Mouse (Mus musculus) heart, embryonic 13.5 days (tissue): ENCODE data around the gene Tspan15. TPM values are rescaled to one million over a fixed set of nuclear protein-coding genes. Genes with fewer than 3 reads are reported as not detected.

Source experiments
- ATAC-seq: fragments of 200-750 bp; cut with Nextera tagmentation; 2 replicates; pipeline ENCODE4 v1.8.0; 2017; ENCODE audit warnings: moderate TSS enrichment; ENCODE audit not compliant: insufficient number of reproducible peaks, low FRiP score, low TSS enrichment; ENCODE audit errors: extremely low read depth
- H3K27ac ChIP-seq: fragments of 300-500 bp; sonication (generic); replicated peaks from 2 replicates; pipeline ENCODE4 v1.5.1; 2015; ENCODE audit warnings: moderate library complexity, mild to moderate bottlenecking, inconsistent platforms
- H3K27me3 ChIP-seq: fragments of 300-500 bp; sonication (generic); replicated peaks from 2 replicates; pipeline ENCODE4 v1.6.1; 2015; ENCODE audit warnings: mild to moderate bottlenecking, inconsistent platforms
- H3K36me3 ChIP-seq: fragments of 300-500 bp; sonication (generic); 2 replicates; pipeline ENCODE4 v1.6.1; 2015; ENCODE audit warnings: mild to moderate bottlenecking, inconsistent platforms
- H3K4me1 ChIP-seq: fragments of 300-500 bp; sonication (generic); 2 replicates; pipeline ENCODE4 v1.6.1; 2015; ENCODE audit warnings: inconsistent platforms
- H3K4me2 ChIP-seq: fragments of 300-500 bp; sonication (generic); 2 replicates; pipeline ENCODE4 v1.6.1; 2015; ENCODE audit warnings: inconsistent platforms, mild to moderate bottlenecking, moderate library complexity
- H3K4me3 ChIP-seq: fragments of 300-500 bp; sonication (generic); 2 replicates; pipeline ENCODE4 v1.5.1; 2015; ENCODE audit warnings: moderate library complexity, mild to moderate bottlenecking, inconsistent platforms
- H3K9ac ChIP-seq: fragments of 300-500 bp; sonication (generic); 2 replicates; pipeline ENCODE4 v1.6.1; 2015; ENCODE audit warnings: inconsistent platforms, mild to moderate bottlenecking, moderate library complexity
- H3K9me3 ChIP-seq: fragments of 300-500 bp; sonication (generic); 2 replicates; pipeline ENCODE4 v1.6.1; 2016; ENCODE audit warnings: inconsistent platforms
- WGBS: fragments of 180-500 bp; shearing (Covaris S2); methylation state at CpG from one replicate; pipeline ENCODE4 v1.1.7; 2015; ENCODE audit warnings: mixed read lengths; 5-methylcytosine and 5-hydroxymethylcytosine counted together
- polyA plus RNA-seq: library from polyadenylated mRNA; unstranded; fragments of >200 nt; fragmentation: Nextera tagmentation; extraction: Ambion mirVana; gene quantifications from 2 replicates; pipeline ENCODE4 v1.2.1, GENCODE M21; 2015

The Tspan15 gene
- 5.7 and 7.0 TPM in 2 replicates for polyA plus RNA-seq

DNA sequence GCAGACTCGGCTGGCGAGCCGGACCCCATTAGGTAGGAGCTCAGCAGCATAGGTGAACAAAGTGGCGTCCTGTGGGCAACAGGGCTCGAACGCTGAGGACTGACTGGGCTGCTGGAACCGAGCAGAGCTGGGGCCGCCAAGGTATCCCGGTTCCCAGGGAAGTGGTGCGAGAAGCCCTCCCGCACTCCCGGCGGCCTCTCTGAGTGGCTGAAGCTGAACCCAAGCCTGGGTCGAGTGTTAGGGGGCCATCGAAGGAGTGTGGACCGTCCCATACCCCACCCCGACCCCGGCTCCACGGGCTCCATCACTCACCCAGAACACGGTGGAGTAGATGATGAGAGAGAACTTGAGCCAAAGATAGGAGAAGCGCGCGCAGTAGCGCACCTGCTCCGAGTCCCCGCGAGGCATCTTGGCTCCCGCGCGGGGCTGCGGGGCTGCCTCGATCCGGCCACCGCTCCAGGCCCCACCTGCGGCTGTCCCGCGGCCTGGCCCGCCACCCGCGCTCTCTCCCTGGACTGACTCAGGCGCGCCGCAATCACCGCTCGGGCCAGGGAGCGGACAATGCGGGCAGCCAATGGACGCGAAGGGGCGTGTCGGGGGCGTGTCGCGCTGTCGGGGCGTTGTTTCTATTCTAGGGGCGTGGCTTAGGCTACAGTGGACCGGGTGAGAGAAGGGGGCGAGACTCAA is at the start of gene Tspan15:
Gene Tspan15, minus strand, starts transcription at position 544 of the 687 bp plus-strand sequence.
- Histone ChIP-seq H3K27me3 (peaks cover 35% of the 10 kb centered on the region), H3K4me2 (peak within 1 kb of the TSS; percentile 78), H3K9ac (peak within 1 kb of the TSS; percentile 74), H3K9me3 (no peaks in the 10 kb centered on the region), H3K36me3 (no peaks in the 10 kb centered on the region), H3K27ac (0 out of 2 replicates have a peak within 1 kb of the TSS, but pooled peaks have one; percentile 8), H3K4me3 (peak within 1 kb of the TSS; percentile 56), H3K4me1 (peaks cover 11% of the 10 kb centered on the region; the same call in 1 of the 2 replicates)
- 1% methylated on average over 59 of the region's 59 CpGs for WGBS
- ATAC-seq: peak; percentile 87

DNA sequence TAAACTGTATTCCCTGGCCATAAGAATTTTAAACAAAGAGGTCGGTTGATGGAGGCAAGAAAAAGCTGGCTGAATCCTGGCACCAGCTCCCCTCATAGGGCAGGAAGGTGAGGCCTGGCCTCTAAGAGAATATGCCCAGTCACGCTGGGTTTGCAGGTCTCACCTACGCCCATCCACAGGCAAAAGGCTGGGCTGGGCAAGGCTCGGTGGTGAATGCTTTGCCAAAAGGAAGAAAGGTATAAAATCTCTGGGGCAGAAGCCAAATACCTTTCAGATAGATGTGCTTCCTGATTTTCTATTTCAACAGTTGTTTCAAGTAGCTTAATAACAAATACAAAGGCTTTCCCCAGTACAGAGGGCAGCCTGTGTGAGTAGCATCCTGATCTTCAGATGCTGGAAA is 48.6 kb upstream of the Tspan15 start:
- H3K4me3 ChIP-seq: no peak overlapping the region
- WGBS: 85% methylated on average over 4 of the region's 4 CpGs
- no peak for ATAC-seq
- no peak overlapping the region for H3K9ac ChIP-seq
- no peak overlapping the region for H3K4me2 ChIP-seq
- no peaks in the 10 kb centered on the region for H3K4me1 ChIP-seq
- H3K9me3 ChIP-seq: no peaks in the 10 kb centered on the region
- H3K36me3 ChIP-seq: peaks cover 94% of the 10 kb centered on the region
- no peaks in the 10 kb centered on the region for H3K27me3 ChIP-seq
- H3K27ac ChIP-seq: no peak overlapping the region

DNA sequence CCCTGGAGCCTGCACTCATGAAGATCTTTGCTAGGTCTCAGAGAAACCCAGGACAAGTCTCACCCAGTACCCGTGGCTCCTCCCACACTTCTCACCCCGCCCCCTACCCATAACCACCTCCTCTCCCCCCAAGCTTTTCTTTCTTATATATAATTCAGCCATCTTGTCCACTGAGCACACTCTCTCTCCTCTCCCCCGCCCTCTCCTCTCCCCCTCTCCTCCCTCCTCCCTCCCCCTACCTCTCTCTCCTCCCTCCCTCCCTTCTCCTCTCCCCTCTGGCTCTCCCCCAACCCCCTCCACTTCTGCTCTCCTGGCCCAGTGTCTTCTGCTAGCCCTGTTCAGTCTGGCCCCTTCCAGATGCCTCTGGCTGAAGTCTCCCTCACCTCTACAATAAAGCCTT is 48.0 kb upstream of the Tspan15 start:
- 69% methylated on average over 3 of the region's 3 CpGs for WGBS
- no peak overlapping the region for H3K4me3 ChIP-seq
- H3K4me1 ChIP-seq: no peaks in the 10 kb centered on the region
- no peak for ATAC-seq
- no peak overlapping the region for H3K27ac ChIP-seq
- H3K9ac ChIP-seq: no peak overlapping the region
- H3K27me3 ChIP-seq: no peaks in the 10 kb centered on the region
- H3K4me2 ChIP-seq: no peak overlapping the region
- no peaks in the 10 kb centered on the region for H3K9me3 ChIP-seq
- H3K36me3 ChIP-seq: peaks cover 94% of the 10 kb centered on the region

DNA sequence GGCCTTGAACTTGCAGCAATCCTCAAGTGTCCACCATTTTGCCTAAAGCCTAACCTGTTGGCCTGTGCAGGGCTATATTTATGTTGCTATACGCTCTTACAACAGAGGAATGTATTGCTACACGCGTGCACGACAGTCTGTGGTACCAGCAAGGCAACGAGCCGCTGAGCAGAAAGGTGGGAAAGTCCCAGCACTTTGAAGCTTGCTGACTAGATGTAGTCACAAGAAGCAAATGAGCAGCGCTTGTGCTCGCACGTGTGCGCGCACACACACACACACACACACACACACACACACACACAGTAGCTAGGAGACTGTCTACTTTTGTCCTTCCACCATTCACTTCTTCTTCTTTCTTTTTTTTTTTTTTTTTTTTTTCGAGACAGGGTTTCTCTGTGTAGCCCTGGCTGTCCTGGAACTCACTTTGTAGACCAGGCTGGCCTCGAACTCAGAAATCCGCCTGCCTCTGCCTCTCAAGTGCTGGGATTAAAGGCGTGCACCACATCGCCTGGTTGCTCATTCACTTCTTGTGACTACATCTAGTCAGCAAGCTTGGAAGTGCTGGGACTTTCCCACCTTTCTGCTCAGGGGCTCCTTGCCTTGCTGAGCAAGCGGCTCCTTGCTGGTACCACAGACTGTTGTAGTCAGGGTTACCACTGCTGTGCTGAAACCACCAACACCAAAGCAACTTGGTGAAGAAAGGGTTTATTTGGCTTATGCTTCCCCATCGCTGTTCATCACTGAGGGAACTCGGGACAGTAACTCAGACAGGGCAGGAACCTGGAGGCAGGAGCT is 46.6 kb upstream of the Tspan15 start:
- Histone ChIP-seq H3K4me3 (no peak overlapping the region), H3K27ac (no peak overlapping the region), H3K27me3 (no peaks in the 10 kb centered on the region), H3K36me3 (peaks cover 94% of the 10 kb centered on the region), H3K9ac (no peak overlapping the region), H3K9me3 (no peaks in the 10 kb centered on the region), H3K4me2 (no peak overlapping the region), H3K4me1 (no peaks in the 10 kb centered on the region)
- WGBS: 91% methylated on average over 18 of the region's 19 CpGs
- ATAC-seq: no peak

DNA sequence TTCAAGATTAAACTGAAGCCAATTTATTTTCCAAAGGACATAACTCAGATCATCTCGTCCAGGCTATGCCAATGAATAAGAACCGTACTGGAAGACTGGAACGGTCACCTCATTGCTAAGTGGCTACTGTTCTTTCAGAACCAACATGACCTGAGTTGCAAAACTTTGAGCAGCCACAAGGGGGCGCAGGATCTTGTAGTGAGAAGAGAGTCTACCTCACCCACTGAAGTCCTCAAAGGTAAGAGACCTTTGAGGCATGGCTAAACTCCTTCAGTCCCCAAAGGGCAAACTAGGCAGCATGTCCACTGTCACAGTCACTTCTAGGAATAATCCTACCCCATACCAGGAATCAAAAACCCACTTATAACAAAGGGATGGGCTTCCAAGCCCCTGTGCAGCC is 44.2 kb upstream of the Tspan15 start:
- H3K27ac ChIP-seq: no peak overlapping the region
- 30% methylated on average over 4 of the region's 4 CpGs for WGBS
- no peak overlapping the region for H3K9ac ChIP-seq
- peaks cover 94% of the 10 kb centered on the region for H3K36me3 ChIP-seq
- H3K27me3 ChIP-seq: no peaks in the 10 kb centered on the region
- ATAC-seq: no peak
- H3K4me2 ChIP-seq: no peak overlapping the region
- H3K4me3 ChIP-seq: no peak overlapping the region
- H3K4me1 ChIP-seq: no peaks in the 10 kb centered on the region
- H3K9me3 ChIP-seq: no peaks in the 10 kb centered on the region

DNA sequence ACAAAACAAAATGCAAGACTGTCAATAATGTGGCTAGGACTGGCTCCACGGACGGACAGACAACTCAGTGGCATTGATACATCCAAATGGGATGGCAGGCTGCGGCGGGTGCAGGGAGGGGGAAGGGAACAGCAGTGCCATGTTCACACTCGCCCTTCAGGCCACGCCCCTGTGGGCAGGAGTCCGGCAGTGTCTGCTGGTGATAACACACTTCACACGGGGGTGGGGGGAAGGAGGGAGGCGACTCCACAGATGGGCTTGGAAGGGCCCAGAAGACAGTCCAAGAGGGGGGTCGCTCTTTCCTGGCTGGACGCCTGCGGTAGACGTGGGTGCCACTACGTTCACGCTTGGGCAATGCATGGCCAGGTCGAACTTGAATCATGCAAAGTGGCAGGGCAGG is 38.2 kb upstream of the Tspan15 start:
- H3K36me3 ChIP-seq: peaks cover 69% of the 10 kb centered on the region
- H3K4me2 ChIP-seq: no peak overlapping the region
- no peaks in the 10 kb centered on the region for H3K27me3 ChIP-seq
- H3K9me3 ChIP-seq: no peaks in the 10 kb centered on the region
- no peak overlapping the region for H3K4me3 ChIP-seq
- peaks cover 23% of the 10 kb centered on the region for H3K4me1 ChIP-seq
- no peak overlapping the region for H3K9ac ChIP-seq
- H3K27ac ChIP-seq: no peak overlapping the region
- no peak for ATAC-seq
- 46% methylated on average over 16 of the region's 16 CpGs for WGBS

DNA sequence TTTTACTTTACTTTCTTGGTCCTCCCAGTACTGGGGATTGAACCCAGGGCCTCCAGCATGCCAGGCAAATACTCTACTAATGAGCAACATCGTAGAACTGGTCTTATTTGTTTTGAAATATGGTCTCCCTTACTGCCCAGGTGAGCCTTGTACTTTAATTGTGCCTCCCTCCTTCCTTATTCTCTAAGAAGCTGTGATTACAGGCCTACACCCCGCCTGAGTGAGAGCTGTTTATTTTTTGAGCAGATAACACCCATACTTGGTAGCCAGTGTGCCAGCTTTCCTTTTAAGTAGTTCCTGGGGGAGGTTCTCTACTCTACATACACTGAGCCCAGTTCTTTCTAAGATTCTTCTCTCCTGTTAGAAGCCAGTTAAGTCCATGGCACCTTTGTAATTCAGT is 33.2 kb upstream of the Tspan15 start:
- peaks cover 25% of the 10 kb centered on the region for H3K4me1 ChIP-seq
- no peak overlapping the region for H3K9ac ChIP-seq
- H3K9me3 ChIP-seq: no peaks in the 10 kb centered on the region
- peaks cover 19% of the 10 kb centered on the region for H3K36me3 ChIP-seq
- no peaks in the 10 kb centered on the region for H3K27me3 ChIP-seq
- no peak overlapping the region for H3K4me3 ChIP-seq
- no peak overlapping the region for H3K4me2 ChIP-seq
- ATAC-seq: no peak
- WGBS: 40% methylated on average over 2 of the region's 2 CpGs
- H3K27ac ChIP-seq: no peak overlapping the region

DNA sequence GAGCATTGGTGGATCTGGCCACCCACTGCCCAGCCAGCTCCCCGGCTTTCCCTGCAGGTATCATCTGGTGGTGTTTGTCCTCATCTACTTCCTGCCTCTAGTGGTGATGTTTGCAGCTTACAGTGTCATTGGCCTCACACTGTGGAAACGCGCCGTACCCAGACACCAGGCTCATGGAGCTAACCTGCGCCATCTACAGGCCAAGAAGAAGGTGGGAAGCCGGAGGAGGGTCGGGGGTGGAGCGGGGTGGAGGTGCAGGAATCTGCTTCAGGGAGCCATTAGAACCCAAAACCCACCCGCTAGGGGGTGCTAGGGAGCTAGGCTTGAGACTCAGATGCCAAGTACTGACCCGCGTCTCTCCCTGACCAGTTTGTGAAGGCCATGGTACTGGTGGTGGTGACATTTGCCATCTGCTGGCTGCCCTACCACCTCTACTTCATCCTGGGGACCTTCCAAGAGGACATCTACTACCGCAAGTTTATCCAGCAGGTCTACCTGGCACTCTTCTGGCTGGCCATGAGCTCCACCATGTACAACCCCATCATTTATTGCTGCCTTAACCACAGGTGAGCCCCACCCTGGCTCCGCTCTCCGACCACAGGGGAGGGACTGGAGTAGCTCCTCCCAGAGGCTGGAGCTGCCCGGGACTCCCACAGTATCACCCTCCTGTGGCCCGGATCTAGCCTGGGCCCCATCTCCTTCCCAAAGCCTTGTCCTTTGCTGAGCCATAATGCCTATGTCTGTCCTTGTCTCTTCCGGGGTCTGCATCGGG is 30.2 kb upstream of the Tspan15 start:
- Histone ChIP-seq H3K4me2 (peak overlapping the region; percentile 4; the same call in 1 of the 2 replicates), H3K9me3 (no peaks in the 10 kb centered on the region), H3K4me1 (peaks cover 17% of the 10 kb centered on the region), H3K4me3 (no peak overlapping the region), H3K27ac (no peak overlapping the region), H3K36me3 (no peaks in the 10 kb centered on the region), H3K27me3 (no peaks in the 10 kb centered on the region), H3K9ac (no peak overlapping the region)
- WGBS: 13% methylated on average over 18 of the region's 18 CpGs
- ATAC-seq: peak; percentile 49; the same call in 1 of the 2 replicates

DNA sequence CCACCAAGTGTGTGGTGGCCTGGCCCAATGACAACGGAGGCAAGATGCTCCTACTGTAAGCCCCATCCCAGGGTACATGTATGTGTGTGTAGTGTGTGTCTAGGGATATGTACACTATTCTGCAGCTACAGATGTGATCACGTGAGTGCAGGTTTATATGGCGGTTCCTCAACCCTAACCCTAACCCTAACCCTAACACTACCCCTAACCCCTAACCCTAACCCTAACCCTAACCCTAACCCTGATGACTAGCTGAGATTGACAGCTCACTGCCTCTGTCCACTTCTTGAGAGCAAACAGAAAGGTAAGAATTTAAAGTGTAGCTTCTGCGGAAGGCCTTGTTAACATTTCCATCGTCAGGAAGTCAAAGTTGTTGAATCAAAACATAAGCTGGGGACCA is 27.2 kb upstream of the Tspan15 start:
- Histone ChIP-seq H3K9ac (no peak overlapping the region), H3K4me1 (peaks cover 4% of the 10 kb centered on the region; the same call in 1 of the 2 replicates), H3K9me3 (no peaks in the 10 kb centered on the region), H3K27ac (no peak overlapping the region), H3K27me3 (0 out of 2 replicates have a peak, but pooled peaks cover 9% of the 10 kb centered on the region), H3K4me2 (no peak overlapping the region), H3K4me3 (no peak overlapping the region), H3K36me3 (no peaks in the 10 kb centered on the region)
- no peak for ATAC-seq
- WGBS: 89% methylated on average over 5 of the region's 5 CpGs

DNA sequence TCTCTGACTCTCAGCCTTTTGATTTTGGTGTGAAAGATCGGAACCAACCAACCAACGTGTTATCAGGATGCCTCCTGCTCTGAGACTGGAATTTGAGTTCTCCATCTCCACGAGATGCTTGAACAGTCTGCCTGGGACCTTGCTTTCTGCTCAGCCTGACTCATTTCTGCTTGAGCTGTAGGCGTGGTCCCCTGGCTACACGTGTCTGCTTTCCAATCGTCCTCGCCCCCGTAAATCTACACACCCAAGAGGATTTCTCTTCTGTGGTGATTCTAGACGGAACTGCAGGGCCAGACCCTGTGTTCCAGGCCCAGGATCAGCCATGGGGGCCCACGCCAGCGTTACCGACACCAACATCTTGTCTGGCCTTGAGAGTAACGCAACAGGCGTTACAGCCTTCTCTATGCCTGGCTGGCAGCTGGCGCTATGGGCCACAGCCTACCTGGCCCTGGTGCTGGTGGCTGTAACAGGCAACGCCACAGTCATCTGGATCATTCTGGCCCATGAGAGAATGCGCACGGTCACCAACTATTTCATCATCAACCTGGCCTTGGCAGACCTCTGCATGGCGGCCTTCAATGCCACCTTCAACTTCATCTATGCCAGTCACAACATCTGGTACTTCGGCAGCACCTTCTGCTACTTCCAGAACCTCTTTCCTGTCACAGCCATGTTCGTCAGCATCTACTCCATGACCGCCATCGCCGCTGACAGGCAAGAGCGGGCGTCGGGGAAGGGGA is 21.6 kb upstream of the Tspan15 start:
- Histone ChIP-seq H3K9ac (no peak overlapping the region), H3K4me1 (peaks cover 7% of the 10 kb centered on the region), H3K9me3 (no peaks in the 10 kb centered on the region)

More for the DNA sequence above, 21.6 kb upstream of the Tspan15 start:
- Histone ChIP-seq H3K27ac (no peak overlapping the region), H3K4me3 (no peak overlapping the region), H3K36me3 (no peaks in the 10 kb centered on the region), H3K4me2 (no peak overlapping the region), H3K27me3 (peaks cover 9% of the 10 kb centered on the region; the same call in 1 of the 2 replicates)
- no peak for ATAC-seq
- 79% methylated on average over 27 of the region's 27 CpGs for WGBS
